Mouse (Mus musculus) ovary, postnatal 10 days (tissue): ENCODE results near the gene Fam187b.

Experiments used
- DNase-seq: peaks from one replicate; pipeline ENCODE4 v3.0.0; 2022; ENCODE audit warnings: low spot score

Gene Fam187b

GRCm38 (mm10) chr7:31008889-31009288, 35.3 kb downstream of the Fam187b start:
- DNase-seq = no peak

GRCm38 (mm10) chr7:31012971-31013370, 39.4 kb downstream of the Fam187b start:
- DNase-seq = no peak

- DNase-seq = no peak
Measured at GRCm38 (mm10) chr7:31017104-31017901, 43.7 kb downstream of the Fam187b start.

GRCm38 (mm10) chr7:31028609-31029008, 55.0 kb downstream of the Fam187b start:
- no peak for DNase-seq

GRCm38 (mm10) chr7:31030717-31031116, 57.1 kb downstream of the Fam187b start:
- DNase-seq = no peak

GRCm38 (mm10) chr7:31031731-31032130, 58.1 kb downstream of the Fam187b start:
- no peak for DNase-seq

- DNase-seq = no peak
Measured at GRCm38 (mm10) chr7:31033409-31034165, 60.0 kb downstream of the Fam187b start.

- no peak for DNase-seq
Measured at GRCm38 (mm10) chr7:31034789-31035188, 61.2 kb downstream of the Fam187b start.

GRCm38 (mm10) chr7:31035291-31035690, 61.7 kb downstream of the Fam187b start:
- no peak for DNase-seq

GRCm38 (mm10) chr7:31036917-31037316, 63.3 kb downstream of the Fam187b start:
- DNase-seq = no peak

GRCm38 (mm10) chr7:31037675-31038074, 64.1 kb downstream of the Fam187b start:
- no peak for DNase-seq

- DNase-seq = no peak
Measured at GRCm38 (mm10) chr7:31039011-31039410, 65.4 kb downstream of the Fam187b start.
